Mouse (Mus musculus) stomach, postnatal 0 days (tissue): ENCODE data around the gene Tnrc18. TPM values are rescaled to one million over a fixed set of nuclear protein-coding genes. Genes with fewer than 3 reads are reported as not detected.
A peak's percentile ranks its signal among the peaks of the same experiment; 100 is the strongest.

Experiments
- ATAC-seq: fragments of 200-750 bp; cut with Nextera tagmentation; 2 replicates; pipeline ENCODE4 v1.8.0; 2017; ENCODE audit not compliant: low FRiP score, low TSS enrichment
- DNase-seq: peaks from one replicate; pipeline ENCODE4 v3.0.0-alpha.2; 2016; ENCODE audit warnings: low spot score
- H3K27ac ChIP-seq: fragments of 300-500 bp; sonication (generic); replicated peaks from 2 replicates; pipeline ENCODE4 v1.5.1; 2014; ENCODE audit warnings: mild to moderate bottlenecking, control low read depth
- H3K27me3 ChIP-seq: fragments of 300-500 bp; sonication (generic); 2 replicates; pipeline ENCODE4 v1.6.1; 2014; ENCODE audit warnings: low read length; ENCODE audit not compliant: control insufficient read depth, insufficient read depth
- H3K36me3 ChIP-seq: fragments of 300-500 bp; sonication (generic); 2 replicates; pipeline ENCODE4 v1.6.1; 2014; ENCODE audit warnings: low read length, mixed read lengths; ENCODE audit not compliant: control insufficient read depth, insufficient read depth
- H3K4me1 ChIP-seq: fragments of 300-500 bp; sonication (generic); replicated peaks from 2 replicates; pipeline ENCODE4 v1.6.1; 2014; ENCODE audit warnings: antibody characterized with exemption; ENCODE audit not compliant: control insufficient read depth, insufficient read depth
- H3K4me2 ChIP-seq: fragments of 300-500 bp; sonication (generic); replicated peaks from 2 replicates; pipeline ENCODE4 v1.6.1; 2014; ENCODE audit warnings: low read depth, mild to moderate bottlenecking, control low read depth, moderate library complexity
- H3K4me3 ChIP-seq: fragments of 300-500 bp; sonication (generic); 2 replicates; pipeline ENCODE4 v1.5.1; 2014; ENCODE audit warnings: low read depth, low read length, control low read depth
- H3K9ac ChIP-seq: fragments of 300-500 bp; sonication (generic); 2 replicates; pipeline ENCODE4 v1.6.1; 2014; ENCODE audit warnings: mild to moderate bottlenecking, low read length, control low read depth, mixed read lengths
- H3K9me3 ChIP-seq: fragments of 300-500 bp; sonication (generic); 2 replicates; pipeline ENCODE4 v1.6.1; 2016; ENCODE audit warnings: low read length; ENCODE audit not compliant: control insufficient read depth
- CTCF ChIP-seq: IDR thresholded peaks from 2 replicates; pipeline ENCODE4 v1.5.1; 2016; ENCODE audit warnings: antibody characterized with exemption, low read depth, mild to moderate bottlenecking, moderate library complexity
- EP300 ChIP-seq: optimal IDR thresholded peaks from 2 replicates; pipeline ENCODE3; 2016; ENCODE audit warnings: antibody characterized with exemption
- WGBS: fragments of 180-500 bp; shearing (Covaris S2); extraction: QIAGEN DNeasy Blood & Tissue Kit; methylation state at CpG from one replicate; pipeline ENCODE4 v1.1.7; 2014; 5-methylcytosine and 5-hydroxymethylcytosine counted together
- polyA plus RNA-seq: library from polyadenylated mRNA; unstranded; fragments of >200 nt; fragmentation: Nextera tagmentation; extraction: Ambion mirVana; gene quantifications from 2 replicates; pipeline ENCODE4 v1.2.1, GENCODE M21; 2015

The Tnrc18 gene
- polyA plus RNA-seq, 1 experiment from 2014 or later, result 12.5 TPM

- peak; percentile 65 for DNase-seq
- Histone ChIP-seq H3K9ac (no peak overlapping the region), H3K4me2 (no peak overlapping the region), H3K4me3 (no peak overlapping the region), H3K9me3 (no peaks in the 10 kb centered on the region), H3K27me3 (no peaks in the 10 kb centered on the region), H3K4me1 (no peaks in the 10 kb centered on the region), H3K27ac (no peak overlapping the region), H3K36me3 (no peaks in the 10 kb centered on the region)
- peak; percentile 85 for ATAC-seq
- TF ChIP-seq CTCF (no peak), EP300 (no peak)
- 60% methylated on average over 7 of the region's 7 CpGs for whole genome bisulfite sequencing
These were observed 33.6 kb upstream of the Tnrc18 start for GRCm38 (mm10) chr5:142850916-142851680.

GRCm38 (mm10) chr5:142850476-142850875 is 33.0 kb upstream of the Tnrc18 start:
- Histone ChIP-seq H3K9ac (no peak overlapping the region), H3K9me3 (no peaks in the 10 kb centered on the region), H3K27ac (no peak overlapping the region), H3K4me3 (no peak overlapping the region), H3K36me3 (no peaks in the 10 kb centered on the region), H3K27me3 (no peaks in the 10 kb centered on the region), H3K4me2 (no peak overlapping the region), H3K4me1 (no peaks in the 10 kb centered on the region)
- TF ChIP-seq EP300 (no peak), CTCF (no peak)
- DNase-seq (no peak), ATAC-seq (no peak)
- 82% methylated on average over 9 of the region's 9 CpGs for WGBS

DNA sequence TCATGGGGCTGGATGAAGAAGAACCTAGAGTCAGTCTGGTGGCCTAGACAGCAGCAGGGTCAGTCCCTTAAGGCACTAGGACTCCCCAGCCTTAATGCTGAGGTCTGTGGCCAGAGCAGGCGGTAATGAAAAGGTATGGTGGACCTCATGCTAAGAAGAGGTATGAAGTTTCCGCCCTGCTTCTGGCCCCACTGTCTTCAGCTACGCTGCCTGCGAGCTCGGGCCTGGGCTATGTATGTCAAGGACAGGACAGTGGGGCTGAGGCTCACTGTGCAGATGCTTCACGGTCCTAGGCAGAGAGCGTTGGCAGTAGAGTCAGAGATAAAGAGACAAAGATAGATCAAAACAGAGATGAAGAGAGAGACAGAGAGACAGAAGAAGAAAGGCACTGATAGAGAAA is 31.4 kb upstream of the Tnrc18 start:
- Histone ChIP-seq H3K4me3 (no peak overlapping the region), H3K27ac (no peak overlapping the region), H3K4me2 (no peak overlapping the region), H3K9ac (no peak overlapping the region), H3K4me1 (no peaks in the 10 kb centered on the region), H3K9me3 (no peaks in the 10 kb centered on the region), H3K36me3 (no peaks in the 10 kb centered on the region), H3K27me3 (no peaks in the 10 kb centered on the region)
- ATAC-seq, result no peak
- TF ChIP-seq CTCF, result no peak
- TF ChIP-seq EP300, result no peak
- no peak for DNase-seq
- WGBS, result 95% methylated on average over 7 of the region's 7 CpGs

DNA sequence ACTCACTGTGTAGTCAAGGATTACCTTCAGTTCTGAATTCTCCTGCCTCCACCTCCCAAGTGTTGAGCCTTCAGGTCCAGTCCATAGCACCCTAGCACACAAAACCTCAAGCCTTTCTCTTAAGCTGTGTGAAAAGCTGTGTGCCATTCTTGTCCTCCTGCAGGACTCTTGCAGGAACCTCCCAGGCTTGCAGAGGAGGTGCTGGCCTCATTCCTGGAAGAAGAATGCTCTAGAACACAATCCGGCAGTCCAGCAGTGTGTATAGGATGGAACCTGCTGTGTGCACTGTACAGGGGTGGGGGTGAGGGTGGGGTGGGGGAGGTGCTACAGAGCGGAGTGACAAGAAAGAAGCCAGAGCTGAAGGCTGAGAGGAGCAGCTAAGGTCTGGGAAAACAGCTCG is 30.7 kb upstream of the Tnrc18 start:
- H3K36me3 ChIP-seq, result no peaks in the 10 kb centered on the region
- no peaks in the 10 kb centered on the region for H3K9me3 ChIP-seq
- H3K4me2 ChIP-seq, result no peak overlapping the region
- no peak for ATAC-seq
- 46% methylated on average over 3 of the region's 3 CpGs for WGBS
- no peak overlapping the region for H3K4me3 ChIP-seq
- no peaks in the 10 kb centered on the region for H3K27me3 ChIP-seq
- H3K27ac ChIP-seq, result no peak overlapping the region
- no peak for TF ChIP-seq CTCF
- no peak for TF ChIP-seq EP300
- DNase-seq, result no peak
- no peak overlapping the region for H3K9ac ChIP-seq
- H3K4me1 ChIP-seq, result no peaks in the 10 kb centered on the region

- Histone ChIP-seq H3K27me3 (no peaks in the 10 kb centered on the region), H3K4me2 (no peak overlapping the region), H3K9me3 (no peaks in the 10 kb centered on the region), H3K9ac (no peak overlapping the region), H3K4me3 (no peak overlapping the region), H3K4me1 (no peaks in the 10 kb centered on the region; the same call in 1 of the 2 replicates), H3K27ac (no peak overlapping the region), H3K36me3 (no peaks in the 10 kb centered on the region)
- WGBS, result 56% methylated on average over 8 of the region's 8 CpGs
- ATAC-seq (no peak), DNase-seq (peak; percentile 69)
- TF ChIP-seq CTCF, result peak; percentile 72
- no peak for TF ChIP-seq EP300
These were observed 27.0 kb upstream of the Tnrc18 start for GRCm38 (mm10) chr5:142844467-142844866.

DNA sequence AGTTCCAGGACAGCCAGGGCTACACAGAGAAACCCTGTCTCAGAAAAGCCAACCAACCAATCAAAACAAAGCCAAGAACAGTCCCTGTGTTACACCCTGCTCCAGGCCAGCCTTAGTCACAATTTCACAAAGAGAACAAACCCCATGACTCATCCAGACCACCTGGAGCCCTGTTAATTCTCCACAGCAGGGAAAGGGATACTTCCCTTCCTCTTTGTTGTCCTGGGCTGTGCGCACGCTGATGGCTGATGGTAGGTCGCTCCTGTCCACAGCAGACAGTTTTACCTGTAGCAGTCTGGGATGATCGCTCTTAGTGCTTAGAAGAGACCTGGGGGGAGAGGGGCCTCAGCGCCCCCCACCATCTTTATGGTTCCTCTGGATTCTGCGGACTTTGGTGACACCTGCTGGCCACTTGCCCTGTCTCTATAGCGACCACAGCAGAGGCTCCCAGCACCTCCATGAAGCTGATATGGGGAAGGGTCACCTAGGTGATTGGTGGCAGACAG is 24.7 kb upstream of the Tnrc18 start:
- WGBS, result 26% methylated on average over 7 of the region's 7 CpGs
- no peaks in the 10 kb centered on the region for H3K27me3 ChIP-seq

More for the DNA sequence above, 24.7 kb upstream of the Tnrc18 start:
- H3K36me3 ChIP-seq, result no peaks in the 10 kb centered on the region
- peak overlapping the region; percentile 71; the same call in 1 of the 2 replicates for H3K27ac ChIP-seq
- no peaks in the 10 kb centered on the region for H3K9me3 ChIP-seq
- no peak overlapping the region for H3K4me3 ChIP-seq
- H3K4me1 ChIP-seq, result no peaks in the 10 kb centered on the region; the same call in 1 of the 2 replicates
- H3K4me2 ChIP-seq, result no peak overlapping the region
- no peak for TF ChIP-seq EP300
- TF ChIP-seq CTCF, result peak; percentile 72
- ATAC-seq (peak; percentile 70), DNase-seq (peak; percentile 37)
- no peak overlapping the region for H3K9ac ChIP-seq
